Mouse (Mus musculus) CH12.LX (cell line): ENCODE results near the gene Hist1h3b. TPM values are rescaled to one million over a fixed set of nuclear protein-coding genes. Genes with fewer than 3 reads are reported as not detected.

Experiments used
- DNase-seq: peaks from one replicate; pipeline ENCODE4 v3.0.0-alpha.2; 2013; ENCODE audit errors: extremely low read depth
- H3K27ac ChIP-seq: 2 replicates; pipeline ENCODE4 v1.5.1; 2012; ENCODE audit warnings: low read depth, mild to moderate bottlenecking, control low read depth, moderate library complexity; ENCODE audit not compliant: insufficient read depth
- H3K27me3 ChIP-seq: replicated peaks from 2 replicates; pipeline ENCODE3; 2012; ENCODE audit warnings: inconsistent platforms
- H3K36me3 ChIP-seq, 2 experiments: replicated peaks in 1 of 2; 2 replicates each; pipeline versions ENCODE3 to v1.6.1; 2012; ENCODE audit warnings: inconsistent platforms in 1 of 2, low read length in 1 of 2, mild to moderate bottlenecking in 1 of 2, mixed read lengths in 1 of 2, moderate library complexity in 1 of 2; ENCODE audit not compliant: control insufficient read depth in 1 of 2, insufficient read depth in 1 of 2
- H3K4me1 ChIP-seq, 2 experiments: 2 replicates each; pipeline ENCODE4 v1.6.1; 2012; ENCODE audit warnings: inconsistent platforms in 1 of 2, moderate library complexity in 1 of 2; ENCODE audit not compliant: insufficient read depth in 2 of 2, control insufficient read depth in 1 of 2
- H3K4me2 ChIP-seq: 2 replicates; pipeline ENCODE4 v1.6.1; 2012; ENCODE audit warnings: low read depth, mild to moderate bottlenecking, control low read depth; ENCODE audit not compliant: poor library complexity, insufficient read depth, severe bottlenecking
- H3K4me3 ChIP-seq, 3 experiments: fragments of 150-350 bp in 1 of 3; sonication (generic) in 1 of 3; replicated peaks in 1 of 3; 2 replicates each; pipeline versions ENCODE3 to v1.5.1; 2011 to 2012; ENCODE audit warnings: low read depth in 2 of 3, low read length in 2 of 3, mild to moderate bottlenecking in 2 of 3, moderate library complexity in 2 of 3, control low read depth in 1 of 3, improper control_type of control experiment in 1 of 3, inconsistent platforms in 1 of 3, mixed read lengths in 1 of 3; ENCODE audit not compliant: poor library complexity in 1 of 3
- H3K79me2 ChIP-seq: replicated peaks from 2 replicates; pipeline ENCODE4 v1.6.1; 2012; ENCODE audit warnings: mild to moderate bottlenecking, moderate library complexity; ENCODE audit not compliant: control insufficient read depth, poor library complexity, insufficient read depth, severe bottlenecking; ENCODE audit errors: extremely low read depth
- H3K9ac ChIP-seq: 2 replicates; pipeline ENCODE4 v1.6.1; 2012; ENCODE audit warnings: low read depth, mild to moderate bottlenecking, control low read depth, moderate library complexity; ENCODE audit not compliant: insufficient read depth
- H3K9me3 ChIP-seq: replicated peaks from 2 replicates; pipeline ENCODE3; 2012; ENCODE audit warnings: low read length, inconsistent platforms, mixed read lengths
- BHLHE40 ChIP-seq: IDR thresholded peaks from 2 replicates; pipeline ENCODE4 v1.6.1; 2011; ENCODE audit warnings: mild to moderate bottlenecking, low read depth, low read length, improper control_type of control experiment
- CHD2 ChIP-seq: IDR thresholded peaks from 2 replicates; pipeline ENCODE4 v1.6.1; 2011; ENCODE audit warnings: low read length, improper control_type of control experiment
- CTCF ChIP-seq, 2 experiments: IDR thresholded peaks in 1 of 2; conservative IDR thresholded peaks in 1 of 2; 2 replicates each; pipeline ENCODE4 v1.5.1; 2011 to 2012; ENCODE audit warnings: low read depth in 2 of 2, low read length in 2 of 2, improper control_type of control experiment in 1 of 2, inconsistent platforms in 1 of 2, mild to moderate bottlenecking in 1 of 2, moderate library complexity in 1 of 2
- E2F4 ChIP-seq: IDR thresholded peaks from 2 replicates; pipeline ENCODE4 v1.6.1; 2011; ENCODE audit warnings: low read depth, low read length, improper control_type of control experiment; ENCODE audit not compliant: insufficient replicate concordance
- ELF1 ChIP-seq: IDR thresholded peaks from 2 replicates; pipeline ENCODE4 v1.6.1; 2014; ENCODE audit warnings: low read depth, mild to moderate bottlenecking, inconsistent platforms, low read length, improper control_type of control experiment
- EP300 ChIP-seq: IDR thresholded peaks from 2 replicates; pipeline ENCODE4 v1.6.1; 2011; ENCODE audit warnings: low read length, improper control_type of control experiment
- ETS1 ChIP-seq: conservative IDR thresholded peaks from 2 replicates; pipeline ENCODE4 v1.6.1; 2012; ENCODE audit warnings: low read depth, mild to moderate bottlenecking, inconsistent platforms, low read length, improper control_type of control experiment, moderate library complexity
- HCFC1 ChIP-seq: IDR thresholded peaks from 2 replicates; pipeline ENCODE4 v1.6.1; 2012; ENCODE audit warnings: low read depth, mild to moderate bottlenecking, inconsistent platforms, low read length, improper control_type of control experiment
- IRF4 ChIP-seq: IDR thresholded peaks from 2 replicates; pipeline ENCODE4 v1.6.1; 2014; ENCODE audit warnings: low read depth, mild to moderate bottlenecking, inconsistent platforms, low read length, improper control_type of control experiment
- JUN ChIP-seq: IDR thresholded peaks from 2 replicates; pipeline ENCODE4 v1.6.1; 2011; ENCODE audit warnings: low read depth, mild to moderate bottlenecking, low read length, improper control_type of control experiment, moderate library complexity; ENCODE audit not compliant: insufficient read depth
- JUND ChIP-seq: conservative IDR thresholded peaks from 2 replicates; pipeline ENCODE4 v1.6.1; 2011; ENCODE audit warnings: low read depth, low read length, improper control_type of control experiment
- KAT2A ChIP-seq: IDR thresholded peaks from 2 replicates; pipeline ENCODE4 v1.6.1; 2012; ENCODE audit warnings: low read length, improper control_type of control experiment, inconsistent platforms; ENCODE audit not compliant: insufficient replicate concordance
- MAX ChIP-seq: IDR thresholded peaks from 2 replicates; pipeline ENCODE4 v1.6.1; 2011; ENCODE audit warnings: low read length, improper control_type of control experiment
- MAZ ChIP-seq: IDR thresholded peaks from 2 replicates; pipeline ENCODE4 v1.6.1; 2012; ENCODE audit warnings: low read depth, mild to moderate bottlenecking, inconsistent platforms, low read length, improper control_type of control experiment, moderate library complexity
- MEF2A ChIP-seq: IDR thresholded peaks from 2 replicates; pipeline ENCODE4 v1.6.1; 2014; ENCODE audit warnings: low read depth, mild to moderate bottlenecking, inconsistent platforms, low read length, improper control_type of control experiment, borderline replicate concordance
- MXI1 ChIP-seq: IDR thresholded peaks from 2 replicates; pipeline ENCODE4 v1.6.1; 2011; ENCODE audit warnings: mild to moderate bottlenecking, low read depth, low read length, improper control_type of control experiment
- NELFE ChIP-seq: IDR thresholded peaks from 2 replicates; pipeline ENCODE4 v1.6.1; 2011; ENCODE audit warnings: low read depth, low read length, improper control_type of control experiment
- NRF1 ChIP-seq: IDR thresholded peaks from 2 replicates; pipeline ENCODE4 v1.6.1; 2014; ENCODE audit warnings: low read depth, mild to moderate bottlenecking, inconsistent platforms, low read length, improper control_type of control experiment, moderate library complexity
- POLR2AphosphoS2 ChIP-seq: IDR thresholded peaks from 2 replicates; pipeline ENCODE4 v1.6.1; 2011; ENCODE audit warnings: low read depth, low read length, improper control_type of control experiment
- RCOR1 ChIP-seq: conservative IDR thresholded peaks from 2 replicates; pipeline ENCODE4 v1.6.1; 2012; ENCODE audit warnings: low read depth, mild to moderate bottlenecking, inconsistent platforms, low read length, improper control_type of control experiment
- SIN3A ChIP-seq: IDR thresholded peaks from 2 replicates; pipeline ENCODE4 v1.6.1; 2012; ENCODE audit warnings: low read length, improper control_type of control experiment, inconsistent platforms
- SMC3 ChIP-seq: IDR thresholded peaks from 2 replicates; pipeline ENCODE4 v1.6.1; 2011; ENCODE audit warnings: low read depth, low read length, improper control_type of control experiment
- TBP ChIP-seq: conservative IDR thresholded peaks from 2 replicates; pipeline ENCODE4 v1.6.1; 2011; ENCODE audit warnings: low read depth, low read length, improper control_type of control experiment
- USF1 ChIP-seq: IDR thresholded peaks from 2 replicates; pipeline ENCODE4 v1.6.1; 2014; ENCODE audit warnings: low read depth, mild to moderate bottlenecking, inconsistent platforms, low read length, improper control_type of control experiment
- USF2 ChIP-seq: conservative IDR thresholded peaks from 2 replicates; pipeline ENCODE4 v1.6.1; 2011; ENCODE audit warnings: low read depth, low read length, improper control_type of control experiment
- ZMIZ1 ChIP-seq: IDR thresholded peaks from 2 replicates; pipeline ENCODE4 v1.6.1; 2012; ENCODE audit warnings: low read depth, mild to moderate bottlenecking, inconsistent platforms, low read length, improper control_type of control experiment
- ZNF384 ChIP-seq: IDR thresholded peaks from 2 replicates; pipeline ENCODE4 v1.6.1; 2012; ENCODE audit warnings: low read depth, low read length, improper control_type of control experiment, inconsistent platforms
- dilution Hi-C: fragments of 300-500 bp; cut with MboI; formaldehyde crosslinking; loops from 2 replicates; pipeline ENCODE4 v1.14.3; 2020; ENCODE audit warnings: low sequenced_read_pairs; ENCODE audit not compliant: extremely low pct_unique_long_range_greater_than_20kb, extremely low pct_ligation_motif_present
- in situ Hi-C: fragments of 300-500 bp; cut with MboI; formaldehyde crosslinking; loops from 3 replicates; pipeline ENCODE4 v1.14.3; 2019; ENCODE audit warnings: low sequenced_read_pairs, low pct_ligation_motif_present, low pct_unique_long_range_greater_than_20kb, mixed read lengths
- polyA plus RNA-seq: library from polyadenylated mRNA; unstranded; fragments of >175 nt; gene quantifications from 2 replicates; pipeline ENCODE4 v1.2.1, GENCODE M21; 2012; ENCODE audit warnings: low read depth; ENCODE audit not compliant: insufficient read length
- total RNA-seq, 2 experiments: library from RNA; depleted of rRNA; stranded (reverse); fragments of 300-350 nt in 1 of 2; fragments of >200 nt in 1 of 2; gene quantifications; 2 replicates each; pipeline ENCODE4 v1.2.3; 2012 to 2014

Hist1h3b gene
- total and polyA plus RNA-seq, 3 experiments: 5.5 to 2,096 (median 44.0) TPM

GRCm38 (mm10) chr13:23759251-23759771, 7.2 kb downstream of the Hist1h3b start:
- no peak overlapping the region; the same call in 1 of the 2 replicates for H3K27ac ChIP-seq
- in situ Hi-C loops: loop anchor here (25.0 kb wide), 1 partner anchor 1722 kb away; the partner anchor contains the start of genes Hist1h2ag, Hist1h2ah, Hist1h2bj and Hist1h2bk
- DNase-seq: no peak
- H3K4me1 ChIP-seq: peaks cover 3 to 51% of the 10 kb centered on the region in 2 experiments; a peak in 3 of 4 replicates
- H3K36me3 ChIP-seq: no peaks in the 10 kb centered on the region
- H3K79me2 ChIP-seq: no peaks in the 10 kb centered on the region
- TF ChIP-seq MEF2A: no peak
- no peak for TF ChIP-seq CHD2
- no peak for TF ChIP-seq USF2
- no peak for TF ChIP-seq NELFE
- TF ChIP-seq SMC3: no peak
- no peak for TF ChIP-seq ETS1
- TF ChIP-seq MXI1: no peak
- TF ChIP-seq ZNF384: no peak
- TF ChIP-seq EP300: no peak
- TF ChIP-seq USF1: no peak
- TF ChIP-seq MAZ: no peak
- no peak for TF ChIP-seq ZMIZ1
- TF ChIP-seq POLR2AphosphoS2: no peak
- TF ChIP-seq MAX: no peak
- no peak for TF ChIP-seq CTCF (conservative IDR thresholded peaks at IDR 0.05 in 1 of 2, IDR thresholded peaks at IDR 0.05 in 1 of 2; ENCODE audit: low read depth in 2 of 2, low read length in 2 of 2)
- TF ChIP-seq TBP: no peak
- dilution Hi-C loops: no loop called here
- no peak overlapping the region for H3K4me3 ChIP-seq
- no peaks in the 10 kb centered on the region for H3K9me3 ChIP-seq
- peak overlapping the region; percentile 32; the same call in 1 of the 2 replicates for H3K9ac ChIP-seq
- no peaks in the 10 kb centered on the region for H3K27me3 ChIP-seq
- H3K4me2 ChIP-seq: no peak overlapping the region

GRCm38 (mm10) chr13:23759916-23760239, 7.8 kb downstream of the Hist1h3b start:
- peak overlapping the region; percentile 98 for H3K9ac ChIP-seq
- H3K4me2 ChIP-seq: peak overlapping the region; percentile 96
- H3K9me3 ChIP-seq: no peaks in the 10 kb centered on the region
- peaks cover 3 to 55% of the 10 kb centered on the region in 2 experiments; a peak in 3 of 4 replicates for H3K4me1 ChIP-seq
- dilution Hi-C loops: no loop called here
- H3K79me2 ChIP-seq: no peaks in the 10 kb centered on the region
- DNase-seq: no peak
- TF ChIP-seq JUN (peak; percentile 30; the same call in 1 of the 2 replicates), IRF4 (0 out of 2 replicates have a peak, but pooled peaks have one; percentile 50), HCFC1 (0 out of 2 replicates have a peak, but pooled peaks have one; percentile 5), KAT2A (0 out of 2 replicates have a peak, but pooled peaks have one; percentile 33), RCOR1 (peak; percentile 29; the same call in 1 of the 2 replicates), ZMIZ1 (no peak), ELF1 (no peak), MEF2A (no peak), E2F4 (0 out of 2 replicates have a peak, but pooled peaks have one; percentile 40), CHD2 (0 out of 2 replicates have a peak, but pooled peaks have one; percentile 10), BHLHE40 (0 out of 2 replicates have a peak, but pooled peaks have one; percentile 28), SIN3A (peak; percentile 40; the same call in 1 of the 2 replicates), JUND (peak; percentile 56; the same call in 1 of the 2 replicates), EP300 (peak; percentile 43; the same call in 1 of the 2 replicates), NRF1 (no peak)
- H3K27me3 ChIP-seq: no peaks in the 10 kb centered on the region
- in situ Hi-C loops: loop anchor here (25.0 kb wide), 1 partner anchor 1723 kb away; the partner anchor contains the start of genes Hist1h2ag, Hist1h2ah, Hist1h2bj and Hist1h2bk
- no peaks in the 10 kb centered on the region for H3K36me3 ChIP-seq
- peak overlapping the region; percentile 45 to 49 (median 48) for H3K4me3 ChIP-seq
- H3K27ac ChIP-seq: peak overlapping the region; percentile 84
